Mouse (Mus musculus): Measurements from ENCODE around the gene Aldh16a1.
"Not testable (repeated sequence)": the region's sequence is repeated elsewhere in the genome, so short reads cannot be mapped to it uniquely, and the experiment has no call there.

DNA sequence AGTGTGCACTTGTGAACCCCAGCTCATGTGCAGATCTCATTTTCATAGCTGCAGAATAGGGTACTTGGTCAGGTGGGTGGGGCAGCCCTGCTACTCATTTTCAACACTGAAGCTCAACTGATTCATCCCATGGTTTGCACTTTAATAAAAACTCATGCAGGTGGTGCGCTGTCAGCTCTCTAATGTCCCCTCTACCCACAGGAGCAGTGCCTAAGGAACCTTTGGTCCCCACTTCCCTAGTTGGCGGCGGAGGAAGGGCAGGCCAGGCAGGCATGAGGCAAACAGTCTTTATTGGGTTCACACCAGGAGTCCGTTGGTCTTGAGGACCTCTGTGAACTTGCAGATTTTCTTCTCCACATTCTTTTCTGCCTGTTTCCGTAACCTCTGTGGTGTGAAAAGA lies 28.7 kb downstream of the Aldh16a1 start:
- not testable (repeated sequence) for TF ChIP-seq MAZ (IDR thresholded peaks at IDR 0.05; ENCODE audit: low read depth, low read length); MAFK (IDR thresholded peaks at IDR 0.05; ENCODE audit: insufficient replicate concordance, low read length); JUN (IDR thresholded peaks at IDR 0.05; ENCODE audit: insufficient read depth, low read depth, low read length); CTCF (conservative IDR thresholded peaks at IDR 0.05 in 1 of 2, IDR thresholded peaks at IDR 0.05 in 1 of 2; ENCODE audit: low read depth in 2 of 2, low read length in 2 of 2); ZNF384 (IDR thresholded peaks at IDR 0.05; ENCODE audit: low read depth, low read length); ZC3H11A (IDR thresholded peaks at IDR 0.05; ENCODE audit: low read depth, low read length); MAX (IDR thresholded peaks at IDR 0.05; ENCODE audit: low read length); PAX5 (IDR thresholded peaks at IDR 0.05; ENCODE audit: low read length); KAT2A (IDR thresholded peaks at IDR 0.05; ENCODE audit: insufficient replicate concordance, low read length); NRF1 (IDR thresholded peaks at IDR 0.05; ENCODE audit: low read depth, low read length); SIN3A (IDR thresholded peaks at IDR 0.05; ENCODE audit: low read length); E2F4 (IDR thresholded peaks at IDR 0.05; ENCODE audit: insufficient replicate concordance, low read depth, low read length)

Data from CH12.LX (cell line).